25 mouse cellular contexts compared by ENCODE assay signal in the genomic region with DNA sequence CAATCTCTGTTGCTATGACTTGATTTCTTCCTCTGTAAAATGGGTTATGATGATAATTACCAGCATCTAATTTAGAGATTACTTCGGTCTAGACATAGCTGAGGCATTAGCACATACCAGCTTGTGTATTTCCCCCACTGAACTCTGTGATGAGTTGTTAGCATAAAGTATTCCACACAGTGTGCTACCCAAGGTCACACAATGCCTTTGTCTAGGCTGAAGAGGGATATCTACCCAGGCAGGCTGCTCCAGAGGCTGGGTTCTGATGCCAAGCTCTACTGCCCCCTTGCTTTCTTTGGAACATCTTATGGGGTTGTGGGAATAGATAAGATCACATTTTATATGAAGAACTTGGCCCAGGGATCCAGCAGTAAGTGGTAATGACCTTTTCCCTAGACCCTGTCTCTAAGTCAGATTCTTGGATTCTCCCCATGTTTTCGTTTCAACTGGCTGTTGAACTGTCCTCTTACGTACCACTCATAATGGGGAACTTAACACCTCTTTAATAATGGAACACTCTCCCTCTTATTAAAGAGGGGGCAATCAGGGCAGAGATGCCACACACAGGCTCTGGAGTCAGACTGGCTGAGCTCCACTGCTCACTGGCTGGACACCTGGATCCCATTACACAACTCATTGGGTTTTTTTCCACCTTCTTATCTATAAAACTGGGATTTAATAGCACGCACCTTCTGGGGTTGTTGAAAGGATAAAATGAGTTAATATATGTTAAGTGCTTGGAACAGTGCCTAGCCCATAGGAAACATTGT.
DNase-seq lines count a peak whose midpoint lies in the region; ATAC-seq lines count a peak whose summit lies in the region.
"Had no signal": no experiment of that assay in that cellular context is flagged by ENCODE, and none has a peak within 500 bp of the region (broad histone marks: within the 10 kb centered on the region; RNA-seq: fewer than 3 reads in every experiment).

No protein-coding gene starts in this region.

- H3K9ac ChIP-seq in heart, embryonic 15.5 days = no peak overlapping the region
- H3K9ac ChIP-seq in heart, embryonic 11.5 days (ENCODE audit: low read depth, low read length) = no peak overlapping the region
- no peak overlapping the region for H3K9ac ChIP-seq in embryonic facial prominence, embryonic 14.5 days (ENCODE audit: low read depth, low read length)
- no peak overlapping the region for H3K9ac ChIP-seq in limb, embryonic 13.5 days
- no peak overlapping the region for H3K9ac ChIP-seq in forebrain, embryonic 11.5 days (ENCODE audit: low read length)
- H3K9ac ChIP-seq: embryonic facial prominence, embryonic 13.5 days; forebrain, embryonic 13.5 days had no signal

- DNase-seq in 3T3-L1 (ENCODE audit: low read depth, low spot score) = peak; percentile 29
- peak; percentile 24 for DNase-seq in embryonic facial prominence, embryonic 14.5 days (ENCODE audit: low spot score)
- DNase-seq in thymus, postnatal 36 days = no peak
- DNase-seq in forebrain, embryonic 11.5 days (ENCODE audit: low spot score) = no peak
- DNase-seq: adrenal gland, postnatal 10 days; cerebellum, adult 11 months; cerebellum, adult 9-10 months; cerebellum, postnatal 36 days; gastrocnemius, postnatal 14 days; heart, postnatal 10 days; kidney, postnatal 14 days; midbrain, embryonic 14.5 days; thymus, adult 2 months; thymus, postnatal 4 days had no signal

- WGBS in heart, embryonic 15.5 days = 56% methylated on average over 4 of the region's 4 CpGs
- 72% methylated on average over 4 of the region's 4 CpGs for WGBS in heart, embryonic 11.5 days (ENCODE audit: insufficient replicate concordance)
- 62% methylated on average over 4 of the region's 4 CpGs for WGBS in embryonic facial prominence, embryonic 14.5 days
- 34% methylated on average over 4 of the region's 4 CpGs for WGBS in limb, embryonic 13.5 days
- 81% methylated on average over 4 of the region's 4 CpGs for WGBS in forebrain, embryonic 11.5 days

- H3K36me3 ChIP-seq in heart, embryonic 15.5 days = no peaks in the 10 kb centered on the region
- no peaks in the 10 kb centered on the region for H3K36me3 ChIP-seq in heart, embryonic 11.5 days (ENCODE audit: control insufficient read depth, insufficient read depth, low read length)
- H3K36me3 ChIP-seq in embryonic facial prominence, embryonic 14.5 days (ENCODE audit: control insufficient read depth, insufficient read depth, low read length) = no peaks in the 10 kb centered on the region
- H3K36me3 ChIP-seq in limb, embryonic 13.5 days = peaks cover 4% of the 10 kb centered on the region; the same call in 1 of the 2 replicates
- H3K36me3 ChIP-seq in forebrain, embryonic 11.5 days (ENCODE audit: control insufficient read depth, insufficient read depth, low read length) = no peaks in the 10 kb centered on the region
- H3K36me3 ChIP-seq: embryonic facial prominence, embryonic 13.5 days had no signal

- H3K9me3 ChIP-seq in heart, embryonic 15.5 days (replicated peaks) = no peaks in the 10 kb centered on the region
- H3K9me3 ChIP-seq in heart, embryonic 11.5 days (replicated peaks; ENCODE audit: control insufficient read depth, low read length) = no peaks in the 10 kb centered on the region
- H3K9me3 ChIP-seq in embryonic facial prominence, embryonic 14.5 days (ENCODE audit: control insufficient read depth, low read length) = peaks cover 9% of the 10 kb centered on the region; the same call in 1 of the 2 replicates
- H3K9me3 ChIP-seq in limb, embryonic 13.5 days = peaks cover 6% of the 10 kb centered on the region; the same call in 1 of the 2 replicates
- H3K9me3 ChIP-seq in forebrain, embryonic 11.5 days (ENCODE audit: control insufficient read depth, low read length) = no peaks in the 10 kb centered on the region

- 0 out of 2 replicates have a peak, but pooled peaks have one; percentile 55 for ATAC-seq in heart, embryonic 15.5 days (replicated peaks; ENCODE audit: insufficient number of reproducible peaks, insufficient read depth, low FRiP score, low read depth)
- ATAC-seq in heart, embryonic 11.5 days (replicated peaks; ENCODE audit: insufficient number of reproducible peaks, low FRiP score, low TSS enrichment) = no peak
- ATAC-seq in embryonic facial prominence, embryonic 14.5 days (ENCODE audit: low read depth) = no peak
- peak; percentile 93 for ATAC-seq in limb, embryonic 13.5 days (ENCODE audit: low FRiP score, low read depth)
- no peak for ATAC-seq in forebrain, embryonic 11.5 days (replicated peaks; ENCODE audit: low FRiP score)
- ATAC-seq: CD4-positive, CD25-positive, alpha-beta regulatory T cell, adult 4 months; forebrain, embryonic 13.5 days; hindbrain, postnatal 0 days; lung, postnatal 0 days had no signal

- no peaks in the 10 kb centered on the region for H3K27me3 ChIP-seq in heart, embryonic 15.5 days
- H3K27me3 ChIP-seq in heart, embryonic 11.5 days (ENCODE audit: control insufficient read depth, insufficient read depth, low read length) = no peaks in the 10 kb centered on the region
- H3K27me3 ChIP-seq in embryonic facial prominence, embryonic 14.5 days (replicated peaks; ENCODE audit: control insufficient read depth, insufficient read depth, low read length) = no peaks in the 10 kb centered on the region
- no peaks in the 10 kb centered on the region for H3K27me3 ChIP-seq in limb, embryonic 13.5 days
- no peaks in the 10 kb centered on the region for H3K27me3 ChIP-seq in forebrain, embryonic 11.5 days (ENCODE audit: control insufficient read depth, insufficient read depth, low read length)
- H3K27me3 ChIP-seq: embryonic facial prominence, embryonic 13.5 days; forebrain, embryonic 13.5 days had no signal

- no peak overlapping the region for H3K27ac ChIP-seq in heart, embryonic 15.5 days
- H3K27ac ChIP-seq in heart, embryonic 11.5 days (ENCODE audit: low read depth, low read length) = no peak overlapping the region
- no peak overlapping the region for H3K27ac ChIP-seq in embryonic facial prominence, embryonic 14.5 days (replicated peaks; ENCODE audit: low read depth, low read length)
- H3K27ac ChIP-seq in limb, embryonic 13.5 days = 0 out of 2 replicates have a peak overlapping the region, but pooled peaks have one; percentile 4
- no peak overlapping the region for H3K27ac ChIP-seq in forebrain, embryonic 11.5 days (ENCODE audit: low read depth, low read length)
- H3K27ac ChIP-seq: embryonic facial prominence, embryonic 13.5 days; forebrain, embryonic 13.5 days; hindbrain, postnatal 0 days; left cerebral cortex, adult 2 months had no signal

- no peak overlapping the region for H3K4me2 ChIP-seq in heart, embryonic 15.5 days
- H3K4me2 ChIP-seq in heart, embryonic 11.5 days = no peak overlapping the region
- no peak overlapping the region for H3K4me2 ChIP-seq in embryonic facial prominence, embryonic 14.5 days (ENCODE audit: low read depth, low read length)
- H3K4me2 ChIP-seq in limb, embryonic 13.5 days (replicated peaks) = no peak overlapping the region
- H3K4me2 ChIP-seq in forebrain, embryonic 11.5 days (ENCODE audit: low read depth, low read length, severe bottlenecking) = no peak overlapping the region
- H3K4me2 ChIP-seq: embryonic facial prominence, embryonic 13.5 days; forebrain, embryonic 13.5 days; liver, embryonic 11.5 days had no signal

- no peak overlapping the region for H3K4me3 ChIP-seq in heart, embryonic 15.5 days
- no peak overlapping the region for H3K4me3 ChIP-seq in heart, embryonic 11.5 days (ENCODE audit: low read depth, low read length)
- H3K4me3 ChIP-seq in embryonic facial prominence, embryonic 14.5 days (ENCODE audit: low read depth, low read length) = no peak overlapping the region
- no peak overlapping the region for H3K4me3 ChIP-seq in limb, embryonic 13.5 days
- no peak overlapping the region for H3K4me3 ChIP-seq in forebrain, embryonic 11.5 days (ENCODE audit: low read depth, low read length)
- H3K4me3 ChIP-seq: embryonic facial prominence, embryonic 13.5 days; erythroblast, embryonic 14.5 days; forebrain, embryonic 13.5 days; left cerebral cortex, adult 2 months had no signal

- peaks cover 5% of the 10 kb centered on the region; the same call in 1 of the 2 replicates for H3K4me1 ChIP-seq in heart, embryonic 15.5 days (replicated peaks)
- H3K4me1 ChIP-seq in heart, embryonic 11.5 days (ENCODE audit: control insufficient read depth, insufficient read depth, low read length) = no peaks in the 10 kb centered on the region
- no peaks in the 10 kb centered on the region for H3K4me1 ChIP-seq in embryonic facial prominence, embryonic 14.5 days (ENCODE audit: control insufficient read depth, insufficient read depth, low read length)
- peaks cover 19% of the 10 kb centered on the region for H3K4me1 ChIP-seq in limb, embryonic 13.5 days
- no peaks in the 10 kb centered on the region for H3K4me1 ChIP-seq in forebrain, embryonic 11.5 days (replicated peaks; ENCODE audit: control insufficient read depth, insufficient read depth, low read length)
- H3K4me1 ChIP-seq: embryonic facial prominence, embryonic 13.5 days; forebrain, embryonic 13.5 days had no signal

Comparison
In these comparisons a context has a peak if more than half of its experiments do, and no peak if none do; other contexts are left out.
1. ATAC-seq: peak in heart, embryonic 15.5 days (single experiment) and limb, embryonic 13.5 days (single experiment); none in heart, embryonic 11.5 days (single experiment), embryonic facial prominence, embryonic 14.5 days (single experiment) and forebrain, embryonic 11.5 days (single experiment).
2. DNase-seq: peak in 3T3-L1 (single experiment) and embryonic facial prominence, embryonic 14.5 days (single experiment); none in thymus, postnatal 36 days (0 of 2) and forebrain, embryonic 11.5 days (single experiment).